Mouse (Mus musculus) mesoderm, embryonic 11.5 days (tissue): ENCODE data around the gene Zcchc7.
A peak's percentile ranks its signal among the peaks of the same experiment; 100 is the strongest.

Experiments
- DNase-seq: peaks from one replicate; pipeline ENCODE4 v3.0.0-alpha.2; 2012; ENCODE audit warnings: low read depth, low spot score

Zcchc7 gene

DNA sequence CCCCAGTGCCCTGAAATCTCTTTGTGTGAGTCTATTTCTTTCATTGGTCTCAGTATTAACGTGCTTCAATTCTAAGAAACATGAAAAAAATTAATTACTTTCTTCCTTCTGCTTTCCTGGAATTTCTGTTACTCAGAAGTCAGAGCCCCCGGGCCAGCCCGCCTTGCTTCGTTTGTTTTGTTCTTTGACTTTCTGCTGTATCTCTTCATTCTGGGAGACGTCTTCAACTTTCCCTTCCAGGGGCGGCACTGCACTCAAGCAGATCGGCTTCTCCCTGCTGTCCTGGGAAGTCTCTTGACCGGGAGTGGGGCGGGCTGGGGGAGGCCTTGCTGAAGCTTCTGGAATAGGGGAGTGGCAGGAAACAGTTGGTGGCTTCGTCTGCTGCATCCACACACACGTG lies 207.5 kb downstream of the Zcchc7 start:
- no peak for DNase-seq

DNA sequence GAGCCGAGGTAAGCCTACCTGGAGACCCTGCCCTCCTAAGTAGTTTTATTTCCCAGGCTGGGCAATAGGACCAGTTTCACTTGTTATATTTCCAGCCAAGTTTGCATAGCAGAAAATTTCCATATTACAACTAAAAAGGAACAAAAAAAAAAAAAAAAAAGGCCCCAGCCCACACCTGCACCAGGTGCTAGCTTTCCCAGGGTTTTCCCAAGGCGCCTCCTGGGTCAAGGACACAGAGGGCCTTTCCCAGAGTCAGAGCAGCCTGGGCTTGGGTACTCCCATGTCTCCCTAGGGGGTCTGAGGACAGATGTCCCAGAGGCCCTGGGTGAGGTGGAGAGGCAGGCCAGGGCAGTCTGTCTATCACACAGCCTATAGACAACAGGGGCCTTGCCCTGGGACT lies 209.5 kb downstream of the Zcchc7 start:
- DNase-seq = no peak

DNA sequence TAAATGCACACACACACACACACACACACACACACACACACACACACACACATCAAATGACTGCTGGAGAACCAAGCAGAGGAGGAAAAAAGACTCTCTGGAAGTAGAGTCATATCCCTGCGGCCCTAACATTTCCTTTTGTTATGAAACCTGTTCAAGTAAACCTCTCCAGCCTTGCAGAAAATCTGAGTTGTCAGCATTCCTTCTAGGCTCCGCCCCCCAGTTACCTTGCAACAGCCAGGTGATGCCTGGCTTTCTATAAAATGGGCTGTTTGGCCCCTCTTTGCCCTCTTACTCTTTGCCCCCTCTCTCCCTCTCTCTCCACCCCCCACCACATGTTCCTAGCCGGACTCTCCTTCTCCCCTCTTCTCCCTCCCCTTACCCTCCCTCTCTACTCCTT lies 210.1 kb downstream of the Zcchc7 start:
- DNase-seq = no peak

DNA sequence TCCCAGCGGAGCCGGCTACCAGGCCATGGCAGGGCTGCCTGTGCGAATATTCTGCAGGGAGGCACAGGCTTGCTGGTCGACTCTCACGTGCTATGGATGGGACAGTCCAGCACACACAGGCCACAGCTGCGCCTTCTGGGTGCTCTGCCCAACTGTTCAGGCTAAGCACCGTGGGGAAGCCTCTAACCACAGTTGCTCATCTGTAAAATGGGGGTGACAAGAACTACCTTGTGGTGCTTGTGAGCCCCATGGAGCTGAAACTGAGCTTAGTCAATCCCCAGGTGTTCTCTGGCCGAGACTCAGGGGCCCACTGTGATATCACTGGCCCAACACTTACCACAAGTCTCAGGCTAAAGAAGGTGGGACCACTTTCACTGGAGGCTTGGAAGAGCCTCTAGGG lies 211.7 kb downstream of the Zcchc7 start:
- no peak for DNase-seq

DNA sequence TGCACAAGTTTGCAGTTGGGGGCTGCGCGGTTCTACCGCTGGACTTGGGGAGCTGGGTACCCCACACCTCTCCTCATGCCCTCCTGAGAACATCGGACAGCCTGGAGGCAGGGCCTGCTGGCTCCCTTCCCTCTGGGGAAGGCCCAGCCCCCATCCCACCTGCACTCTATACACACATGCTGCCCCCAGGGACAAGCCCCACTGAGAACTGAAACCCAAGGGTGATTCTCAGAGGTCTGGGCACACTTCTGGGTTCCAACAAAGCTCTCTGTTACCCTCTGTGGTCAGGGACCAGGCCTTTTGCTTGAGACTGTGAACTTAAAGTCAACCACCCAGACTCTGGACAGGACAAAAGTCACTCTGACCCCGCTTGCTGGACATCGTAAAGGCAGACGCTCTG lies 214.4 kb downstream of the Zcchc7 start:
- no peak for DNase-seq

DNA sequence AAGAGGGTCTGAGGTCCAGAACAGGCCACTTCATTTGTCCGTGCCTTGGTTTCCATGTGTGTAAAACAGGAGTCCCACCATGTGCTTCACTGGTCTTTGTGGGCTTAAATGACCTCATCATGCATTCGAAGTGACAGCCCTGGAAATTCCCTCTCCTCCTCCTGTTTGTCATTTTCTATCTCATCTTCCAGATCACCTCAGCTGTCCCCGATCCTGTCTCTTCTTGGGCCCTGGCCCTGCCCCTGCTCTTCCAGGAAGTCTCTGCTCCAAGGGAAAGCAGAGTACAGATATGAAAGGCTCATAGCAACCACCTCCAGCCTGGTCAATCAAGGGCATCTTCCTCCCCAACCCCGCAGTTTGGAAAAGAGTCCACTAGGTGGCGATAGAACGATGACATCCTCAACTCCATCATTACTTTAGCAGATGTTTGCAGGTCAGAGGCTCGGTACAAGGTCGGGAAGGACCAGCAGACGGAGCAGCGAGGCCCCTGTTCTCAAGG lies 215.0 kb downstream of the Zcchc7 start:
- DNase-seq = peak; percentile 84

DNA sequence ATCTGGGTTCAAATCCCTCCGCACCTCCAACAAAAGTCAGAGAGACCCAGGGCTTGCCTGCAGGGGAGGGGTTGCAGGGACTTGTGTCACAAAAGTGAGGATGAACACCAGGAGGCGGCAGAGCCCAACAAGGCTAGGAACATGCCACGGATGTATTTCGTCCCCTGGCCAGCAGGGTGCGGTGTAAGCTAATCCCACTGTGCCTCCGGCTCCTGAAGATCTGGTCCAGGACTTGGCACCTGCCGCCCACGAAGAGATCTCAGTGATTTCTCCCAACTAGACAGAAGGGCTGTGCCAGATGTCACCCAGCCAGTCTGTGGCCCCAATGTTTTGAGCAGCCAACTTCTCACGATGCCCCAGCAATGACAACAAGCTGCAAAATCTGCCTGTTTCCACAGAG lies 217.8 kb downstream of the Zcchc7 start:
- DNase-seq = peak; percentile 92

DNA sequence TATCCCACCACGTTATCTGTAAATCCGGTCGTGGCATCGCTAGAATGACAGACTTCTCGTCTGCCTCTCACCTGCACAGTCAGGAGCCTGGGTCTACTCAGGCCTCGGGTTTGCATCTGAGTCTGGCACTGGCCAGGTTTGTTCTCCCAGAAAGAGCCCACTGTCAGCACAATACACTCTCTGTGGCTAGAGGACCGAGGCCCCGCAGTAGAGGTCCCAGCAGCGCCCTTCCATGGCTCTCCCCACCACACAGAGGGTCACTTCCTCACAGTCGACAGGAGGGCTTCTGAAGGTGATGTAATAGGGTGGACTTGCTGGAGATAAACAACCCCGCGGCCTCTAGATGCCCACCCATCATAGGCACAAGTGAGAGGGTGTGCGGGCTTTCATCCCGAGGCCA lies 218.2 kb downstream of the Zcchc7 start:
- no peak for DNase-seq

DNA sequence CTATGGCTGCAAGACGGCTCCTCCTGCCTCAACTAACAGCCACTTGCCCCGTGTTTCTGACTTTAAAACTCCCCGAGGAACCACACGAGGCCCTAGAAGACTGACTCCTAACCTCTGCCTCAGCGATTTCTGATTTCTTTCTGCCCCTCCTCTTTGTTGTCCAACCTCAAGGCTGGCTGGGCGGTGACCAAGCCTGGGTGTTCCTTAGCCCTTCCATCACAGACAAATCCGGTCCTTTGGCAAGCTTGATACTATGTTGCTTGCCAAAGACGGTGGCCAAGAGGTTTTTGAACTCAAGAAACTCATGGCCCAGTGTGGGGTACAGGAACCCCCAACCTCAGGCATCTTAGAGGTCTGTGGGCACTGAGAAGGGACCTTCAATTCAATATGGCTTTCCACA lies 218.7 kb downstream of the Zcchc7 start:
- no peak for DNase-seq

DNA sequence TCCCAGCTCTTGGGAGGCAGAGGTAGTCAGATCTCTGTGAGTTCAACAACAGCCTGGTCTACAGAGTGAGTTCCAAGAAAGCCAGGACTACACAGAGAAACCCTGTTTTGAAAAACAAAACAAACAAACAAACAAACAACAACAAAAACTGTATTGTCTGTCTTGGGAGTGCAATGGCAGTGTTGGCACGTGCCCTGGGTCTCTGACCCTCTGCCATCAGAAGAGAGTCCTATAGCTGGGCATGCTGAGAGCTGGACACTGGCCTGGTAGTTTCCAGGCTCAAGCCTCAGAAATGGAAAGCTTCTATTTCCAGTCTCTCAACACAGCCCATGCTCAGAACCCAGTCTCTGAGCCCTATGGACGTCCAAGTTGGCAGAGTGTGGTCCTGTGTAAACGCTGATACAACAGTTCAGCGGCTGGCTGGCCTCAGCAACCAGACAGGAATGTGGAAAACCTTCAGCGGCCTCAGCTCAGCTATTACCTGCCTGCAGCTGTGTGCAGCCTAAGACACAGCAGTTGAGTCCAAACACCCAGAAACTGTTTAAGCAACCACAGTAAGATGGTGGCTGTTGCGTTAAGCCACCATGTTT lies 220.4 kb downstream of the Zcchc7 start:
- DNase-seq = no peak

DNA sequence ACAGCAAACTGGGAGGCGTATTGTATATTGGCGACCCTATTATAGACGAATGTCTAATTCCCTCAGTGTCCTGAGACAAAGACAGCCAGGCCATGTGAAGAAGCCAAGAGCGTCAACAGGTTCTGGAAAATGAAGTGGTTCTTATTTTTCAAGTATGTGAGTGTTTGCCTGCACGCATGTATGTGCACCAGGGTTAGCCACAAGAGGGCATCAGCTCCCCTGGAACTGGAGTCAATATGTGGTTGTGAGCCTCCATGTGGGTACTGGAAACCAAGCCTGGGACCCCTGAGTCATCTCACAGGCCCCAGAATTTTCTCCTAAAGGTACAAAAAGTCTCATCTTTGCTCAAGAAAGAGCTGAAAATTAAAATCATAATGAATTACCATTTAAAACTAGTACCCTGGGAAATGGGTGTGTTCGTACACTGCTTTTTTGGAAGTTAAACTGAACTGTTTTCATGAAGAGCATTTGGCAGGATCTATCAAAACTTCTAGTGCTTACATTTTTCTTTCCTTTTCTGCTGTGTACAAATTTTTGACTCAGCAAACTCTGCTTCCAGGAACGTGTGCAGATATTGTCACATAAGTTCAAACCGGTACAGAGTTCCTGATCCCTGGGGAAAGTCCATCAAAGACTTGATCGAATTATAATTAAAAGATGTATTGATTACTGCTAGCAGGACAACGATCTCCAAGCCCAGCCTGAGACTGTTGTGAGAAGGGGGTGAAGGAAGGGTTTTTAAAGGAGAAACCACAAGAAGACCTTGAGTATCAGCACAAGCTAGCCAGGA lies 221.4 kb downstream of the Zcchc7 start:
- no peak for DNase-seq

DNA sequence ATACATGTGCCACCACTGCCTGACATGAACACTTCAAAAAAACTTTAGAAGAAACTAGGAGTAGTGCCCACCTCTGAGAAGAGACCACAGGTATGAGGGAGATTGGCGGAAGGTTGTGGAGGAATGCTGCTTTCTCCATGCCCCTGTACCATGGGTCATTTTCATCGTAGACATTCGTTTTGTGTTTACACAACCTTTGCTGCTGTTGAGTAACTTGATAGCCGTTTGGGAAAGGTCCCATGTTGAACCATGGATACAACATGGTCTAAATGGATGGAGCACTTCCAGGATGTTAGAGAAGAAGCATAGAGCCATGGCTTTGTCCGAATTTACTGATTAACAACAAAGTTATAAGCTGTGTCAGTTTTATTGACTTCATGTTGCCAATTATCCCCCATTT lies 222.5 kb downstream of the Zcchc7 start:
- DNase-seq = no peak

DNA sequence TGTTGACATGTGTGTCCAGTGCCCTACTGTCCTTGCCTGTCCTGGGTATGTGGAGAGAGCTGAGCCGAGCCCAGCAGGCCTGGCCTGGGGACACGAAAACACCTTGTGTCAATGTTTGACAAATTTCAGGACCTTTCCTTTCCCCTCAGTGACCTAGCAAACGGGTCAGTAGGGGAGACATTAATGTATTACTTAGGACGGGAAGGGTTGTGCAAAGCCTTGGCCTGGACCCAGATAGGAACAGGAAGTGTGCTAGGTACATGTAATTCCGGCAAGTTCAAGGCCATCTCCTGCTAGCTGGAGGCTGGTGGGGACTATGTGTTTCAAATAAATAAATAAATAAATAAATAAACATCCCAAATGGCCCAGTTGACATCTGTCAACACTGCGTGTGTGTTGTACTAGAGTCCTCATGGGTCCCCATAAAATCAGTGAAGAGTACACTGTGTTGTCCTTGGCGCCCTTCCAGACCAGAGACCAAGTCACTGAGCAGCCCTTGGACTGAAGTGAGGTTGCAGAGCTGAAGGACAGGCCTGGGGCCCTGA lies 224.2 kb downstream of the Zcchc7 start:
- no peak for DNase-seq

DNA sequence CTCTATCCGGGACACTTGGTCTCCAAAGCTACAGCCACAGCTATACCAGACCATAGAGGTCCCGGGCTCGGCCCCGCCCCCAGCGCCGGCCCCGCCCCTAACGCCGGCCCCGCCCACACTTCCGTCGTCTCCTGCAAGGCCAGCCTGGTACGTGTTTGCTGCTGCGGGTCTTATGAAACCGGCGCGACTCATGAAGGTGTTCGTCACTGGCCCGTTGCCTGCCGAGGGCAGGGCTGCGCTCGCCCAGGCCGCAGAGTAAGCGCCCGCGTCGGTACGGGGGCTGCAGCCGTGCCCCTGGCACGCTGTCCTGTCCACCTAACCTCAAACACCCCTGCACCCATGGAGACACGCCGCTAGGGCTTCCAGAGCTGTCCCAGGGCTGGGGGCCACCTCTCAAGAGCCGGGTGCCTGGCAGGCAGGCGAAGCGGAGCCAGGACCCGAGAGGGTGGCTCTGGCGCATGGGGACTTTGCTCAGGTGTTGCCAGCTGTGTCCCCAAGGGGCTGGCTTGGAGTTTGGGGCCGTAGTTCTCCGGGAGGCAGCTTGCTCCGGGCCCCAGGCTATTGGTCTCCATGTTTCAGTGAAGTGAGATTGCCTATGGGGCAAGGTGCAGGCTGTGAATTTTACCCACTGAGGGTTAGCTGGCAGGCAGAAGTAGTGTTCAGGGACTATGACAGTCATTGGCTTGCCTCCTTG lies 225.8 kb downstream of the Zcchc7 start, which contains the start of gene Grhpr:
TSS of gene Grhpr (plus strand) at position 116 of the 694 bp plus-strand sequence.
- peak; percentile 71 for DNase-seq
